Mouse (Mus musculus) induced T-regulatory cell, adult 2 months (primary cell): Measurements from ENCODE around the gene Ephb2.

Source experiments
- DNase-seq: peaks from one replicate; pipeline ENCODE4 v3.0.0-alpha.2; 2012; ENCODE audit warnings: low read depth

Ephb2 gene

GRCm38 (mm10) chr4:136800366-136800765 lies 35.4 kb downstream of the Ephb2 start:
- no peak for DNase-seq

- no peak for DNase-seq
These were observed 37.9 kb downstream of the Ephb2 start for GRCm38 (mm10) chr4:136797677-136798569.

- DNase-seq, result no peak
These were observed 42.5 kb downstream of the Ephb2 start for GRCm38 (mm10) chr4:136793320-136793719.

GRCm38 (mm10) chr4:136789821-136790220 lies 46.0 kb downstream of the Ephb2 start:
- DNase-seq, result no peak

GRCm38 (mm10) chr4:136787357-136787756 lies 48.4 kb downstream of the Ephb2 start:
- DNase-seq, result no peak

GRCm38 (mm10) chr4:136786453-136787276 lies 49.1 kb downstream of the Ephb2 start:
- DNase-seq, result no peak

GRCm38 (mm10) chr4:136783552-136784150 lies 52.1 kb downstream of the Ephb2 start:
- no peak for DNase-seq

- DNase-seq, result no peak
These were observed 53.2 kb downstream of the Ephb2 start for GRCm38 (mm10) chr4:136782579-136782925.

GRCm38 (mm10) chr4:136781868-136782578 lies 53.8 kb downstream of the Ephb2 start:
- DNase-seq, result no peak

GRCm38 (mm10) chr4:136780201-136780895 lies 55.4 kb downstream of the Ephb2 start:
- DNase-seq, result no peak

GRCm38 (mm10) chr4:136779156-136779555 lies 56.6 kb downstream of the Ephb2 start:
- no peak for DNase-seq

- no peak for DNase-seq
These were observed 59.3 kb downstream of the Ephb2 start for GRCm38 (mm10) chr4:136776471-136776892.

- DNase-seq, result no peak
These were observed 59.9 kb downstream of the Ephb2 start for GRCm38 (mm10) chr4:136775903-136776302.

- no peak for DNase-seq
These were observed 61.6 kb downstream of the Ephb2 start for GRCm38 (mm10) chr4:136774201-136774600.

GRCm38 (mm10) chr4:136772952-136773584 lies 62.7 kb downstream of the Ephb2 start:
- no peak for DNase-seq

- DNase-seq, result no peak
These were observed 63.5 kb downstream of the Ephb2 start for GRCm38 (mm10) chr4:136772318-136772717.

GRCm38 (mm10) chr4:136770718-136771117 lies 65.1 kb downstream of the Ephb2 start:
- DNase-seq, result no peak

- peak; percentile 21 for DNase-seq
These were observed 67.3 kb downstream of the Ephb2 start for GRCm38 (mm10) chr4:136768499-136768898.

- no peak for DNase-seq
These were observed 70.7 kb downstream of the Ephb2 start for GRCm38 (mm10) chr4:136765080-136765479.

GRCm38 (mm10) chr4:136763349-136763748 lies 72.4 kb downstream of the Ephb2 start:
- DNase-seq, result no peak
